Mouse (Mus musculus) lung, adult 2 months (tissue): ENCODE measurements around the gene Gns.

ENCODE experiments used
- CTCF ChIP-seq: fragments of 200-500 bp; IDR thresholded peaks from 2 replicates; pipeline ENCODE4 v1.5.1; 2011; ENCODE audit warnings: mild to moderate bottlenecking, low read length, control low read depth; ENCODE audit not compliant: insufficient read depth
- POLR2A ChIP-seq: fragments of 200-500 bp; IDR thresholded peaks from 2 replicates; pipeline ENCODE4 v1.6.1; 2011; ENCODE audit warnings: low read depth, mild to moderate bottlenecking, control low read depth, low read length, borderline replicate concordance; ENCODE audit errors: extremely low read depth

GRCm38 (mm10) chr10:121436693-121437092 lies 71.8 kb downstream of the Gns start:
- no peak for TF ChIP-seq POLR2A
- TF ChIP-seq CTCF = no peak
